Mouse (Mus musculus): ENCODE results near the gene Dennd2d. TPM values are rescaled to one million over a fixed set of nuclear protein-coding genes. Genes with fewer than 3 reads are reported as not detected.

Gene Dennd2d
- polyA plus RNA-seq, 1 experiment from 2014 or later = 0.59 TPM

Other genes with a start within 250 kb of the Dennd2d start
- not detected in 2 replicates for gene Chil6, start 76.2 kb upstream of the Dennd2d start, polyA plus RNA-seq (2016; fragmentation: Nextera tagmentation; extraction: Ambion mirVana)
- gene Dram2, start 65.4 kb downstream of the Dennd2d start, polyA plus RNA-seq (2016; fragmentation: Nextera tagmentation; extraction: Ambion mirVana) = 41.3 and 43.3 TPM in 2 replicates
- 40.5 and 40.9 TPM in 2 replicates for gene Cept1, start 65.4 kb downstream of the Dennd2d start, polyA plus RNA-seq (2016; fragmentation: Nextera tagmentation; extraction: Ambion mirVana)
- 20.7 and 21.6 TPM in 2 replicates for gene Lrif1, start 202.6 kb downstream of the Dennd2d start, polyA plus RNA-seq (2016; fragmentation: Nextera tagmentation; extraction: Ambion mirVana)